Mouse (Mus musculus) limb, embryonic 14.5 days (tissue): ENCODE measurements at regions not wholly inside any gene's neighbourhood (a gene's known extent, or its start where the extent isn't known, plus 50 kb on each side); places are given as distances from the start of the nearest gene placed in this dataset.
A peak's percentile ranks its signal among the peaks of the same experiment; 100 is the strongest.

Experiments
- ATAC-seq: fragments of 200-750 bp; cut with Nextera tagmentation; 2 replicates; pipeline ENCODE4 v1.8.0; 2017; ENCODE audit warnings: low read depth, moderate number of reproducible peaks, moderate TSS enrichment; ENCODE audit not compliant: low FRiP score
- DNase-seq: peaks from one replicate; pipeline ENCODE4 v3.0.0-alpha.2; 2015; ENCODE audit warnings: low spot score
- H3K27ac ChIP-seq: fragments of 300-500 bp; sonication (generic); replicated peaks from 2 replicates; pipeline ENCODE4 v1.5.1; 2014; ENCODE audit warnings: low read depth, mild to moderate bottlenecking, low read length, moderate library complexity, mixed read lengths
- H3K27me3 ChIP-seq: fragments of 300-500 bp; sonication (generic); 2 replicates; pipeline ENCODE4 v1.6.1; 2014; ENCODE audit warnings: low read length, mixed read lengths; ENCODE audit not compliant: control insufficient read depth, insufficient read depth
- H3K36me3 ChIP-seq: fragments of 300-500 bp; sonication (generic); 2 replicates; pipeline ENCODE4 v1.6.1; 2014; ENCODE audit warnings: mild to moderate bottlenecking, low read length, moderate library complexity, mixed read lengths; ENCODE audit not compliant: control insufficient read depth, insufficient read depth
- H3K4me1 ChIP-seq: fragments of 300-500 bp; sonication (generic); 2 replicates; pipeline ENCODE4 v1.6.1; 2014; ENCODE audit warnings: antibody characterized with exemption, low read length, mixed read lengths; ENCODE audit not compliant: control insufficient read depth, insufficient read depth
- H3K4me2 ChIP-seq: fragments of 300-500 bp; sonication (generic); replicated peaks from 2 replicates; pipeline ENCODE4 v1.6.1; 2014; ENCODE audit warnings: low read depth, mild to moderate bottlenecking, low read length, moderate library complexity; ENCODE audit not compliant: severe bottlenecking
- H3K4me3 ChIP-seq: fragments of 300-500 bp; sonication (generic); replicated peaks from 2 replicates; pipeline ENCODE4 v1.5.1; 2014; ENCODE audit warnings: low read length
- H3K9ac ChIP-seq: fragments of 300-500 bp; sonication (generic); 2 replicates; pipeline ENCODE4 v1.6.1; 2014; ENCODE audit warnings: mild to moderate bottlenecking, low read depth, low read length, moderate library complexity; ENCODE audit not compliant: severe bottlenecking
- H3K9me3 ChIP-seq: fragments of 300-500 bp; sonication (generic); 2 replicates; pipeline ENCODE4 v1.6.1; 2016; ENCODE audit warnings: low read length; ENCODE audit not compliant: control insufficient read depth
- POLR2A ChIP-seq: fragments of 200-500 bp; IDR thresholded peaks from 2 replicates; pipeline ENCODE4 v1.8.0; 2012; ENCODE audit warnings: inconsistent platforms, mild to moderate bottlenecking, moderate library complexity, borderline replicate concordance; ENCODE audit not compliant: insufficient read depth, insufficient read length; ENCODE audit errors: extremely low read depth
- WGBS: fragments of 180-500 bp; shearing (Covaris S2); extraction: QIAGEN DNeasy Blood & Tissue Kit; methylation state at CpG from one replicate; pipeline ENCODE4 v1.1.7; 2014; 5-methylcytosine and 5-hydroxymethylcytosine counted together

- Histone ChIP-seq H3K9me3 (no peaks in the 10 kb centered on the region), H3K36me3 (no peaks in the 10 kb centered on the region), H3K27ac (no peak overlapping the region), H3K27me3 (no peaks in the 10 kb centered on the region), H3K4me2 (no peak overlapping the region), H3K9ac (no peak overlapping the region), H3K4me3 (no peak overlapping the region), H3K4me1 (no peaks in the 10 kb centered on the region)
- DNase-seq (no peak), ATAC-seq (no peak)
- 87% methylated on average over 3 of the region's 3 CpGs for WGBS
- no peak for TF ChIP-seq POLR2A
Measured at GRCm38 (mm10) chr1:47854372-47854771, 961.7 kb upstream of the Slc39a10 start.

GRCm38 (mm10) chr1:47853911-47854310 is 961.3 kb upstream of the Slc39a10 start:
- H3K4me2 ChIP-seq, result no peak overlapping the region
- no peak overlapping the region for H3K9ac ChIP-seq
- WGBS, result 82% methylated on average over 4 of the region's 4 CpGs
- H3K27me3 ChIP-seq, result no peaks in the 10 kb centered on the region
- H3K36me3 ChIP-seq, result no peaks in the 10 kb centered on the region
- DNase-seq, result no peak
- H3K27ac ChIP-seq, result no peak overlapping the region
- TF ChIP-seq POLR2A, result no peak
- no peak for ATAC-seq
- no peaks in the 10 kb centered on the region for H3K4me1 ChIP-seq
- no peaks in the 10 kb centered on the region for H3K9me3 ChIP-seq
- no peak overlapping the region for H3K4me3 ChIP-seq

GRCm38 (mm10) chr1:47840811-47841210 is 948.2 kb upstream of the Slc39a10 start:
- no peak overlapping the region for H3K4me3 ChIP-seq
- H3K36me3 ChIP-seq, result no peaks in the 10 kb centered on the region
- no peak overlapping the region for H3K9ac ChIP-seq
- H3K27ac ChIP-seq, result no peak overlapping the region
- H3K9me3 ChIP-seq, result no peaks in the 10 kb centered on the region
- no peak for TF ChIP-seq POLR2A
- ATAC-seq (no peak), DNase-seq (no peak)
- no peak overlapping the region for H3K4me2 ChIP-seq
- no peaks in the 10 kb centered on the region for H3K4me1 ChIP-seq
- WGBS, result 68% methylated on average over 2 of the region's 2 CpGs
- H3K27me3 ChIP-seq, result no peaks in the 10 kb centered on the region

- Histone ChIP-seq H3K9ac (no peak overlapping the region), H3K27ac (no peak overlapping the region), H3K4me2 (no peak overlapping the region), H3K4me3 (no peak overlapping the region), H3K4me1 (no peaks in the 10 kb centered on the region), H3K27me3 (no peaks in the 10 kb centered on the region), H3K36me3 (no peaks in the 10 kb centered on the region), H3K9me3 (no peaks in the 10 kb centered on the region)
- ATAC-seq (no peak), DNase-seq (no peak)
- TF ChIP-seq POLR2A, result no peak
Measured at GRCm38 (mm10) chr1:47834072-47834471, 941.4 kb upstream of the Slc39a10 start.

- ATAC-seq, result no peak
- WGBS, result 94% methylated on average over 6 of the region's 6 CpGs
Measured at GRCm38 (mm10) chr1:47827206-47827605, 934.6 kb upstream of the Slc39a10 start.

GRCm38 (mm10) chr1:47809508-47809907 is 916.9 kb upstream of the Slc39a10 start:
- Histone ChIP-seq H3K27me3 (no peaks in the 10 kb centered on the region), H3K9me3 (no peaks in the 10 kb centered on the region), H3K9ac (no peak overlapping the region), H3K4me2 (no peak overlapping the region), H3K4me1 (no peaks in the 10 kb centered on the region), H3K27ac (no peak overlapping the region), H3K36me3 (no peaks in the 10 kb centered on the region), H3K4me3 (no peak overlapping the region)
- TF ChIP-seq POLR2A, result no peak
- ATAC-seq (no peak), DNase-seq (peak; percentile 58)
- 27% methylated on average over 7 of the region's 7 CpGs for WGBS

More at GRCm38 (mm10) chr1:47827206-47827605, 934.6 kb upstream of the Slc39a10 start:
- no peak for TF ChIP-seq POLR2A
- no peaks in the 10 kb centered on the region for H3K4me1 ChIP-seq
- no peaks in the 10 kb centered on the region for H3K36me3 ChIP-seq
- no peaks in the 10 kb centered on the region for H3K9me3 ChIP-seq
- H3K27ac ChIP-seq, result no peak overlapping the region
- H3K4me2 ChIP-seq, result no peak overlapping the region
- H3K9ac ChIP-seq, result no peak overlapping the region
- H3K27me3 ChIP-seq, result no peaks in the 10 kb centered on the region
- no peak for DNase-seq
- H3K4me3 ChIP-seq, result no peak overlapping the region
